In the genomic region with DNA sequence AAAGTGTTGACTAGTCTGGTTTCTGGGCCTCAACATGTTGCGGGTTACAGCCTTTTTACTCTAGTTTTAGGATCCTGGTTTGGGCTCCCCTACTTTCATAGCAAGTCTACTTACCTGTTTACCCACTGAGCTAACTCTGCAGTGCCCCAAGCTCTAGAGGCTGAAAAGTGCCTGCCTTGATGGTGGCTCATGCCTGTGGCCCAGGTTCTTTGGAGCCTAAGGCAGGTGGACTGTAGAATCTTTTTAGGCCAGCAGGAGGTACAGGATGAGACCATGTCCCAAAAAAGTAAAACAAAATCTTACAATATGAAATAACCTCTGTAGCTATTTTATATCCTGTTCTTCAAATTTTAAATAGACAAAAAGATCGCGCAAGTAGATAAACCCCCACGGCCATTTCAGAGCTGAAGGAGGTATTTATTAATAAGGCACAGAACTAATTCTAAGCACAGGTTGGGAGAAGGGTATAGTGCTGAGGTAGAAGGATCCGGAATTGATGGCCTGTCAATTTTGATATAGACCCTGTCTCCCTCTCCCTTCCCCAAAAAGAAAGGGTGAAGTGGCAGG, we compare ENCODE assay signal across 8 mouse cellular contexts. TPM values are rescaled to one million over a fixed set of nuclear protein-coding genes. Genes with fewer than 3 reads are reported as not detected.
DNase-seq lines count a peak whose midpoint lies in the region; ATAC-seq and TF ChIP-seq lines count a peak whose summit lies in the region.

No protein-coding gene starts in this region.

- no peak for TF ChIP-seq CTCF in lung, postnatal 0 days (IDR thresholded peaks at IDR 0.05)
- no peak for TF ChIP-seq CTCF in lung, adult 2 months (IDR thresholded peaks at IDR 0.05; ENCODE audit: insufficient read depth, low read length)

- no peak overlapping the region; the same call in 1 of the 2 replicates for H3K4me2 ChIP-seq in lung, postnatal 0 days (replicated peaks; ENCODE audit: low read depth, low read length)
- peak overlapping the region; percentile 93 for H3K4me2 ChIP-seq in forebrain, embryonic 13.5 days
- peak overlapping the region; percentile 64 for H3K4me2 ChIP-seq in limb, embryonic 15.5 days
- peak overlapping the region; percentile 59 for H3K4me2 ChIP-seq in stomach, embryonic 15.5 days

- DNase-seq in lung, postnatal 0 days (ENCODE audit: low spot score) = no peak
- DNase-seq in lung, adult 2 months = no peak
- no peak for DNase-seq in layer of hippocampus, adult 11-12 months (ENCODE audit: low spot score)
- DNase-seq in left cerebral cortex, postnatal 4 days = no peak
- no peak for DNase-seq in adrenal gland, adult 18-20 months (ENCODE audit: low spot score in 2 of 2)

- H3K27me3 ChIP-seq in lung, postnatal 0 days (replicated peaks; ENCODE audit: insufficient read depth, low read length) = no peaks in the 10 kb centered on the region
- no peaks in the 10 kb centered on the region for H3K27me3 ChIP-seq in forebrain, embryonic 13.5 days
- no peaks in the 10 kb centered on the region for H3K27me3 ChIP-seq in limb, embryonic 15.5 days
- H3K27me3 ChIP-seq in stomach, embryonic 15.5 days (replicated peaks) = no peaks in the 10 kb centered on the region

- no peak for TF ChIP-seq EP300 in lung, postnatal 0 days (IDR thresholded peaks at IDR 0.05)

- WGBS in lung, postnatal 0 days = 74% methylated on average over 5 of the region's 5 CpGs
- WGBS in lung, adult 2 months = 82% methylated on average over 5 of the region's 5 CpGs
- WGBS in forebrain, embryonic 13.5 days = 95% methylated on average over 5 of the region's 5 CpGs
- WGBS in limb, embryonic 15.5 days = 86% methylated on average over 5 of the region's 5 CpGs
- 80% methylated on average over 5 of the region's 5 CpGs for WGBS in stomach, embryonic 15.5 days

- intact Hi-C loops in left cerebral cortex, postnatal 4 days (cut with DNase I) = loop anchor here (10.0 kb wide), 1 partner anchor 75 kb away; no protein-coding TSS in a partner anchor

- peak overlapping the region; percentile 26; the same call in 1 of the 2 replicates for H3K27ac ChIP-seq in lung, postnatal 0 days (ENCODE audit: low read length)
- no peak overlapping the region for H3K27ac ChIP-seq in forebrain, embryonic 13.5 days
- H3K27ac ChIP-seq in limb, embryonic 15.5 days = no peak overlapping the region
- no peak overlapping the region; the same call in 1 of the 2 replicates for H3K27ac ChIP-seq in stomach, embryonic 15.5 days

- H3K9ac ChIP-seq in lung, postnatal 0 days (replicated peaks; ENCODE audit: low read depth) = no peak overlapping the region
- H3K9ac ChIP-seq in forebrain, embryonic 13.5 days = peak overlapping the region; percentile 94
- 0 out of 2 replicates have a peak overlapping the region, but pooled peaks have one; percentile 10 for H3K9ac ChIP-seq in limb, embryonic 15.5 days
- H3K9ac ChIP-seq in stomach, embryonic 15.5 days = peak overlapping the region; percentile 12; the same call in 1 of the 2 replicates

- ATAC-seq in lung, postnatal 0 days = no peak
- ATAC-seq in forebrain, embryonic 13.5 days = no peak
- no peak for ATAC-seq in limb, embryonic 15.5 days (ENCODE audit: insufficient number of reproducible peaks, low FRiP score, low TSS enrichment, low read depth)
- no peak for ATAC-seq in stomach, embryonic 15.5 days (ENCODE audit: insufficient read depth, low FRiP score, low read depth)

- H3K9me3 ChIP-seq in lung, postnatal 0 days (ENCODE audit: low read length) = no peaks in the 10 kb centered on the region
- no peaks in the 10 kb centered on the region for H3K9me3 ChIP-seq in forebrain, embryonic 13.5 days (replicated peaks)
- no peaks in the 10 kb centered on the region for H3K9me3 ChIP-seq in limb, embryonic 15.5 days
- no peaks in the 10 kb centered on the region for H3K9me3 ChIP-seq in stomach, embryonic 15.5 days

- no peaks in the 10 kb centered on the region; the same call in 1 of the 2 replicates for H3K4me1 ChIP-seq in lung, postnatal 0 days (ENCODE audit: insufficient read depth, low read depth, low read length)
- H3K4me1 ChIP-seq in lung, adult 2 months (ENCODE audit: control insufficient read depth, insufficient read depth, low read length) = peaks cover 11% of the 10 kb centered on the region
- H3K4me1 ChIP-seq in forebrain, embryonic 13.5 days = peaks cover 39% of the 10 kb centered on the region
- peaks cover 22% of the 10 kb centered on the region for H3K4me1 ChIP-seq in limb, embryonic 15.5 days
- H3K4me1 ChIP-seq in stomach, embryonic 15.5 days = peaks cover 15% of the 10 kb centered on the region

- H3K36me3 ChIP-seq in lung, postnatal 0 days (ENCODE audit: insufficient read depth, low read length) = no peaks in the 10 kb centered on the region
- peaks cover 37% of the 10 kb centered on the region; the same call in 1 of the 2 replicates for H3K36me3 ChIP-seq in forebrain, embryonic 13.5 days (ENCODE audit: poor library complexity, severe bottlenecking)
- peaks cover 27% of the 10 kb centered on the region for H3K36me3 ChIP-seq in limb, embryonic 15.5 days
- H3K36me3 ChIP-seq in stomach, embryonic 15.5 days = peaks cover 5% of the 10 kb centered on the region; the same call in 1 of the 2 replicates

- TF ChIP-seq POLR2A in lung, adult 2 months (IDR thresholded peaks at IDR 0.05; ENCODE audit: borderline replicate concordance, extremely low read depth, low read depth, low read length) = no peak

- no peak overlapping the region for H3K4me3 ChIP-seq in lung, postnatal 0 days (ENCODE audit: low read depth, low read length)
- no peak overlapping the region for H3K4me3 ChIP-seq in lung, adult 2 months (replicated peaks; ENCODE audit: extremely low read depth, low read depth, low read length)
- peak overlapping the region; percentile 94 for H3K4me3 ChIP-seq in forebrain, embryonic 13.5 days
- H3K4me3 ChIP-seq in limb, embryonic 15.5 days = peak overlapping the region; percentile 99
- H3K4me3 ChIP-seq in stomach, embryonic 15.5 days (replicated peaks) = peak overlapping the region; percentile 98

RNA-seq across cellular contexts. Expression of gene Hspd1, which starts 1.5 kb away (rescaled TPM):
- 80.8 and 95.7 TPM in 2 replicates for polyA plus RNA-seq in lung, postnatal 0 days (2015; fragmentation: Nextera tagmentation; extraction: Ambion mirVana)
- polyA plus RNA-seq in lung, adult 2 months (2012; rRNA removed) = 12.2 and 19.2 TPM in 2 replicates
- 333 and 363 TPM in 2 replicates for polyA plus RNA-seq in forebrain, embryonic 13.5 days (2015; fragmentation: Nextera tagmentation; extraction: Ambion mirVana)
- polyA plus RNA-seq in limb, embryonic 15.5 days (2015; fragmentation: Nextera tagmentation; extraction: Ambion mirVana) = 298 and 308 TPM in 2 replicates
- polyA plus RNA-seq in stomach, embryonic 15.5 days (2015; fragmentation: Nextera tagmentation; extraction: Ambion mirVana) = 436 and 499 TPM in 2 replicates
- total RNA-seq in left cerebral cortex, postnatal 4 days (2021) = 100 to 1,000 TPM; 187 to 191 TPM
- total RNA-seq in adrenal gland, adult 18-20 months (2021) = 1,000 to 10,000 TPM; 1,240 to 1,713 TPM

RNA-seq across cellular contexts. Expression of gene Hspe1, which starts 1.6 kb away (rescaled TPM):
- polyA plus RNA-seq in lung, postnatal 0 days (2015; fragmentation: Nextera tagmentation; extraction: Ambion mirVana) = 115 and 120 TPM in 2 replicates
- polyA plus RNA-seq in lung, adult 2 months (2012; rRNA removed) = 10.8 and 13.1 TPM in 2 replicates
- polyA plus RNA-seq in forebrain, embryonic 13.5 days (2015; fragmentation: Nextera tagmentation; extraction: Ambion mirVana) = 360 and 397 TPM in 2 replicates
- polyA plus RNA-seq in limb, embryonic 15.5 days (2015; fragmentation: Nextera tagmentation; extraction: Ambion mirVana) = 267 and 321 TPM in 2 replicates
- polyA plus RNA-seq in stomach, embryonic 15.5 days (2015; fragmentation: Nextera tagmentation; extraction: Ambion mirVana) = 499 and 561 TPM in 2 replicates
- 100 to 1,000 TPM; 109 to 118 TPM for total RNA-seq in left cerebral cortex, postnatal 4 days (2021)
- 100 to 1,000 TPM; 720 to 924 TPM for total RNA-seq in adrenal gland, adult 18-20 months (2021)

RNA-seq across cellular contexts. Expression of gene Coq10b, which starts 37.0 kb away (rescaled TPM):
- polyA plus RNA-seq in lung, postnatal 0 days (2015; fragmentation: Nextera tagmentation; extraction: Ambion mirVana) = 32.9 and 34.3 TPM in 2 replicates
- 8.7 and 11.2 TPM in 2 replicates for polyA plus RNA-seq in lung, adult 2 months (2012; rRNA removed)
- 35.0 and 36.6 TPM in 2 replicates for polyA plus RNA-seq in forebrain, embryonic 13.5 days (2015; fragmentation: Nextera tagmentation; extraction: Ambion mirVana)
- 19.9 and 22.2 TPM in 2 replicates for polyA plus RNA-seq in limb, embryonic 15.5 days (2015; fragmentation: Nextera tagmentation; extraction: Ambion mirVana)
- 20.5 and 21.2 TPM in 2 replicates for polyA plus RNA-seq in stomach, embryonic 15.5 days (2015; fragmentation: Nextera tagmentation; extraction: Ambion mirVana)
- total RNA-seq in left cerebral cortex, postnatal 4 days (2021) = 10 to 100 TPM; 18.9 to 20.0 TPM
- 100 to 1,000 TPM; 113 to 139 TPM for total RNA-seq in adrenal gland, adult 18-20 months (2021)

RNA-seq across cellular contexts. Expression of gene Mob4, which starts 41.5 kb away (rescaled TPM):
- 109 and 114 TPM in 2 replicates for polyA plus RNA-seq in lung, postnatal 0 days (2015; fragmentation: Nextera tagmentation; extraction: Ambion mirVana)
- polyA plus RNA-seq in lung, adult 2 months (2012; rRNA removed) = 7.0 and 11.1 TPM in 2 replicates
- 191 and 198 TPM in 2 replicates for polyA plus RNA-seq in forebrain, embryonic 13.5 days (2015; fragmentation: Nextera tagmentation; extraction: Ambion mirVana)
- 134 and 138 TPM in 2 replicates for polyA plus RNA-seq in limb, embryonic 15.5 days (2015; fragmentation: Nextera tagmentation; extraction: Ambion mirVana)
- polyA plus RNA-seq in stomach, embryonic 15.5 days (2015; fragmentation: Nextera tagmentation; extraction: Ambion mirVana) = 144 and 156 TPM in 2 replicates
- total RNA-seq in left cerebral cortex, postnatal 4 days (2021) = 10 to 100 TPM; 77.6 to 79.9 TPM
- total RNA-seq in adrenal gland, adult 18-20 months (2021) = 100 to 1,000 TPM; 230 to 477 TPM

Comparison
In these comparisons a context has a peak if more than half of its experiments do, and no peak if none do; other contexts are left out.
1. H3K4me3 ChIP-seq: peak in forebrain, embryonic 13.5 days (single experiment), limb, embryonic 15.5 days (single experiment) and stomach, embryonic 15.5 days (single experiment); none in lung, postnatal 0 days (single experiment) and lung, adult 2 months (single experiment).